Mouse (Mus musculus): ENCODE results near the gene BC051142.

DNA sequence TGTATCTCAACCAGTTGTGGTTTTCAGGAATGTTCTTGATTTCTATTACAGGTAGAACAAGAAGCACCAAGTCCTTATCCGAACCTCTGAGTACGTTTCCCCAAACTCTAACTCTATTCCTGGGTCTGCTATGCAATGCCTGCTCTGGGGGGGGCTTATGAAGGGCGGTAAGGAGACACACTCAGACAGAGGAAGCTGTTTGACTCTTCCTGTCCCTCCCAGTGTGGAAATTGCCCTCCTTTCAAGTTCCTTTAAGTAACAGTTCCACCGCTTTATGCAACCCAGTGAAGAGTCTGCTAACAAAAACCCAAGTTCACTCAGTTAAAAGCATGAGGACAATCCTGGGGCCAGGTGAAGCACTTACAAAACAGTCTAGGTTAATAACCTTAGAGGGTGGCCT, 38.5 kb downstream of the BC051142 start:
- no peak for TF ChIP-seq CTCF (IDR thresholded peaks at IDR 0.05; ENCODE audit: insufficient read depth, low read depth, low read length)
- no peak for TF ChIP-seq POLR2A (IDR thresholded peaks at IDR 0.05; ENCODE audit: insufficient read depth, low read depth, low read length)

All from olfactory bulb, adult 2 months (tissue).